Mouse (Mus musculus): ENCODE data around the gene Sart1. TPM values are rescaled to one million over a fixed set of nuclear protein-coding genes. Genes with fewer than 3 reads are reported as not detected.

The Sart1 gene
- polyA plus RNA-seq, 1 experiment from 2014 or later, result 69.1 TPM

GRCm38 (mm10) chr19:5372724-5373123 is 15.8 kb downstream of the Sart1 start:
- H3K9ac ChIP-seq (ENCODE audit: low read length), result no peak overlapping the region
- peaks cover 58% of the 10 kb centered on the region for H3K36me3 ChIP-seq (ENCODE audit: control insufficient read depth, insufficient read depth, low read length)
- H3K27ac ChIP-seq (ENCODE audit: low read depth), result no peak overlapping the region
- no peak overlapping the region for H3K4me3 ChIP-seq (ENCODE audit: low read depth, low read length)
- ATAC-seq (replicated peaks; ENCODE audit: low FRiP score, low TSS enrichment, low read depth), result no peak
- no peak overlapping the region for H3K4me2 ChIP-seq (ENCODE audit: low read length)
- no peaks in the 10 kb centered on the region for H3K9me3 ChIP-seq (ENCODE audit: control insufficient read depth, low read length)
- no peaks in the 10 kb centered on the region for H3K27me3 ChIP-seq (replicated peaks; ENCODE audit: control insufficient read depth, insufficient read depth, low read length)
- 94% methylated on average over 7 of the region's 7 CpGs for WGBS
- DNase-seq (ENCODE audit: low spot score), result no peak
- H3K4me1 ChIP-seq (replicated peaks; ENCODE audit: control insufficient read depth, insufficient read depth, low read length), result peaks cover 8% of the 10 kb centered on the region

- ATAC-seq (replicated peaks; ENCODE audit: low FRiP score, low TSS enrichment, low read depth), result no peak
- no peaks in the 10 kb centered on the region for H3K9me3 ChIP-seq (ENCODE audit: control insufficient read depth, low read length)
- WGBS, result 89% methylated on average over 3 of the region's 3 CpGs
- DNase-seq (ENCODE audit: low spot score), result no peak
- H3K27ac ChIP-seq (ENCODE audit: low read depth), result no peak overlapping the region
- no peak overlapping the region for H3K4me2 ChIP-seq (ENCODE audit: low read length)
- H3K27me3 ChIP-seq (replicated peaks; ENCODE audit: control insufficient read depth, insufficient read depth, low read length), result no peaks in the 10 kb centered on the region
- peaks cover 10% of the 10 kb centered on the region for H3K4me1 ChIP-seq (replicated peaks; ENCODE audit: control insufficient read depth, insufficient read depth, low read length)
- H3K9ac ChIP-seq (ENCODE audit: low read length), result no peak overlapping the region
- no peak overlapping the region for H3K4me3 ChIP-seq (ENCODE audit: low read depth, low read length)
- peaks cover 53% of the 10 kb centered on the region for H3K36me3 ChIP-seq (ENCODE audit: control insufficient read depth, insufficient read depth, low read length)
Observed at GRCm38 (mm10) chr19:5370932-5371331, 17.6 kb downstream of the Sart1 start.

GRCm38 (mm10) chr19:5367455-5367854 is 21.0 kb downstream of the Sart1 start:
- Histone ChIP-seq H3K4me2 (ENCODE audit: low read length) (peak overlapping the region; percentile 69), H3K9me3 (ENCODE audit: control insufficient read depth, low read length) (no peaks in the 10 kb centered on the region), H3K27ac (ENCODE audit: low read depth) (peak overlapping the region; percentile 96), H3K27me3 (replicated peaks; ENCODE audit: control insufficient read depth, insufficient read depth, low read length) (no peaks in the 10 kb centered on the region), H3K4me1 (replicated peaks; ENCODE audit: control insufficient read depth, insufficient read depth, low read length) (peaks cover 17% of the 10 kb centered on the region), H3K4me3 (ENCODE audit: low read depth, low read length) (peak overlapping the region; percentile 100), H3K9ac (ENCODE audit: low read length) (peak overlapping the region; percentile 77), H3K36me3 (ENCODE audit: control insufficient read depth, insufficient read depth, low read length) (peaks cover 62% of the 10 kb centered on the region)
- DNase-seq (ENCODE audit: low spot score) (no peak), ATAC-seq (replicated peaks; ENCODE audit: low FRiP score, low TSS enrichment, low read depth) (no peak)
- 8% methylated on average over 11 of the region's 11 CpGs for WGBS

DNA sequence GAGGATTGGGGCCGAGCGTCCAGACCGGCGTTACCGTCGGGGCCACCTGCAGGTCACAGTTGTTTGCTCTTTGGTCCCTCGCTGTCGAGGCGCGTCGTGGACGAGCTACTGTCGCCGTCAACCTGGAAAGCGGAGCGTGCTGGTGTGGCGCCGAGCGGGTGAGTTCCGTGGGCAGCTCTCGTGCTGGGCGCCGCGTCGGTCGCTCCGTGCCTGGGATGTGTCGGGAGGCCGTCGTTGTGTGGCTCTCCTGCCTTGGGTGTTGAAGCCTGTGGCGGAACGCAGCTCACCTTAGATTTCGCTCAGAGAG is 21.5 kb downstream of the Sart1 start, which contains the start of gene Banf1:
Banf1 (minus strand) TSS at position 116 of the 307 bp plus-strand sequence.
- H3K4me2 ChIP-seq (ENCODE audit: low read length), result peak within 1 kb of the TSS; percentile 69
- H3K36me3 ChIP-seq (ENCODE audit: control insufficient read depth, insufficient read depth, low read length), result peaks cover 58% of the 10 kb centered on the region
- peaks cover 17% of the 10 kb centered on the region for H3K4me1 ChIP-seq (replicated peaks; ENCODE audit: control insufficient read depth, insufficient read depth, low read length)
- H3K27me3 ChIP-seq (replicated peaks; ENCODE audit: control insufficient read depth, insufficient read depth, low read length), result no peaks in the 10 kb centered on the region
- peak within 1 kb of the TSS; percentile 100 for H3K4me3 ChIP-seq (ENCODE audit: low read depth, low read length)
- H3K9ac ChIP-seq (ENCODE audit: low read length), result peak within 1 kb of the TSS; percentile 77
- under 1% methylated on average over 33 of the region's 33 CpGs for WGBS
- DNase-seq (ENCODE audit: low spot score) (no peak), ATAC-seq (replicated peaks; ENCODE audit: low FRiP score, low TSS enrichment, low read depth) (no peak)
- peak within 1 kb of the TSS; percentile 96 for H3K27ac ChIP-seq (ENCODE audit: low read depth)
- no peaks in the 10 kb centered on the region for H3K9me3 ChIP-seq (ENCODE audit: control insufficient read depth, low read length)

DNA sequence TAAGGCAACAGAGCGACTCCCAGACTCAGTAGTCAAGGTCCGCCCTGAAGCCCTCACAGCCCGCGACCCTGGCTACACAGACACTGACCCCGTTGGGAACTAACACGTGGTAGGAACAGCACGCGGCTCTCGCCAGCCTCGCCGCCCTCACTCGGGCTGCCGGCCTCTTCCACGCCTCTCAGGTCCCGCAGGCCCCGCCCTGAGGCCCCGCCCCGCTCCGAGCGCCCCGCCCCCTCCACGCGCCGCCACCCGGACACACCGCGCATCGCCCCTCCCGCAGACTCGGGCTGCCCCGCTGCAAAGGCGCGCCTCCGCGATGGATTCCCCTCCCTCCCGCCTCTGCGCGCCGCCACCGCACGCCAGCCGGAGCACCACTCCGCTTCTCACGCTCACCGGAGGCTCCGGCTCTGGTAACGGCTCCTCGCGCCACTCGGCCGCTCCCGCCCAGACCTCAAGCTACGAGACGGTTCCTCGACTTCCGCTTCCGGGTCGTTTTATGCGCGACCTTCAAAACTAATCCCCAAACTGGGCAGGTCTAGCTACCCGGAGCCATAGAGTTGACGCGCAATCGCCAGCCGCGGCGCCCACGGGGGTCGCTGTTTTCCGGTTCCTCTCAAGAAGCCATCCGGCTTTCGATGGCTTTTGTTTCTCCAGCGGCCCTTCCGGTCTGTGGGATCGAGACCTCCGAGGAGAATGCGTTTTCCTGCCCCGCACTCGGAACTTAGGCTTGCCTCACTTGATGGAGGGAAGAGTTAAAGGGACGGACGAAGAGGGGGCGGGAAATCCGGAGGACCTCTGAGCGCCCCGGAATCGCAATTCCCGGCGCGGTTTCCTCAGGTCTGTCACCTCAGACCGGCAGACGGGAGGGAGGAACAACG is 22.1 kb downstream of the Sart1 start, which contains the start of gene Eif1ad:
Eif1ad (plus strand) TSS at position 567 of the 878 bp plus-strand sequence.
- ATAC-seq (replicated peaks; ENCODE audit: low FRiP score, low TSS enrichment, low read depth) (peak; percentile 96), DNase-seq (ENCODE audit: low spot score) (peak; percentile 99)
- H3K9ac ChIP-seq (ENCODE audit: low read length), result peak within 1 kb of the TSS; percentile 77
- under 1% methylated on average over 70 of the region's 92 CpGs for WGBS
- peaks cover 17% of the 10 kb centered on the region for H3K4me1 ChIP-seq (replicated peaks; ENCODE audit: control insufficient read depth, insufficient read depth, low read length)
- H3K36me3 ChIP-seq (ENCODE audit: control insufficient read depth, insufficient read depth, low read length), result peaks cover 52% of the 10 kb centered on the region
- peak within 1 kb of the TSS; percentile 69 for H3K4me2 ChIP-seq (ENCODE audit: low read length)
- no peaks in the 10 kb centered on the region for H3K9me3 ChIP-seq (ENCODE audit: control insufficient read depth, low read length)
- peak within 1 kb of the TSS; percentile 100 for H3K4me3 ChIP-seq (ENCODE audit: low read depth, low read length)
- no peaks in the 10 kb centered on the region for H3K27me3 ChIP-seq (replicated peaks; ENCODE audit: control insufficient read depth, insufficient read depth, low read length)
- peak within 1 kb of the TSS; percentile 96 for H3K27ac ChIP-seq (ENCODE audit: low read depth)

DNA sequence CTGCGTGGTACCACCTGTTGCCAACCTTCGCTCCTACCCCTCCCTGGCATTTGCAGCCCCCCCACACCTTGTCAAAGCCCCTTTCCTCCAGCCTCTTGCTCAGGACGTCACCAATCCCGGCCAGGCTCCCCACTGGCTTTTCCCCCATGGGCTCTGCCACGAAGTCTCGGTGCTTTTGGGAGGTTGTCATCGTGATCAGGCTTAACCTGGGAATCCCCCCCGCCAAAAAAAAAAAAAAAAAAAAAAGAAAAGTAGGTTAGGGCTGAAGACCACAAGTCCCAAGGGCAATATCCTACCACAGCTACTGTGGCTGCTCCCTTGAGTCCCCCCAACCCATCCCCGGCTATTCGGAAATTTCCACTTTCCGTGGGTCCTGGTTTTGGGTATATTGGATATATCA is 22.8 kb downstream of the Sart1 start:
- peak overlapping the region; percentile 77 for H3K9ac ChIP-seq (ENCODE audit: low read length)
- peaks cover 17% of the 10 kb centered on the region for H3K4me1 ChIP-seq (replicated peaks; ENCODE audit: control insufficient read depth, insufficient read depth, low read length)
- H3K36me3 ChIP-seq (ENCODE audit: control insufficient read depth, insufficient read depth, low read length), result peaks cover 48% of the 10 kb centered on the region
- no peaks in the 10 kb centered on the region for H3K27me3 ChIP-seq (replicated peaks; ENCODE audit: control insufficient read depth, insufficient read depth, low read length)
- no peak overlapping the region for H3K27ac ChIP-seq (ENCODE audit: low read depth)
- DNase-seq (ENCODE audit: low spot score) (no peak), ATAC-seq (replicated peaks; ENCODE audit: low FRiP score, low TSS enrichment, low read depth) (no peak)
- 17% methylated on average over 11 of the region's 11 CpGs for WGBS
- H3K4me3 ChIP-seq (ENCODE audit: low read depth, low read length), result peak overlapping the region; percentile 100
- no peaks in the 10 kb centered on the region for H3K9me3 ChIP-seq (ENCODE audit: control insufficient read depth, low read length)
- peak overlapping the region; percentile 69 for H3K4me2 ChIP-seq (ENCODE audit: low read length)

- Histone ChIP-seq H3K27ac (ENCODE audit: low read depth) (no peak overlapping the region), H3K36me3 (ENCODE audit: control insufficient read depth, insufficient read depth, low read length) (peaks cover 32% of the 10 kb centered on the region), H3K27me3 (replicated peaks; ENCODE audit: control insufficient read depth, insufficient read depth, low read length) (no peaks in the 10 kb centered on the region), H3K9ac (ENCODE audit: low read length) (no peak overlapping the region), H3K4me2 (ENCODE audit: low read length) (no peak overlapping the region), H3K9me3 (ENCODE audit: control insufficient read depth, low read length) (no peaks in the 10 kb centered on the region), H3K4me3 (ENCODE audit: low read depth, low read length) (no peak overlapping the region), H3K4me1 (replicated peaks; ENCODE audit: control insufficient read depth, insufficient read depth, low read length) (peaks cover 17% of the 10 kb centered on the region)
- DNase-seq (ENCODE audit: low spot score) (no peak), ATAC-seq (replicated peaks; ENCODE audit: low FRiP score, low TSS enrichment, low read depth) (no peak)
- 96% methylated on average over 2 of the region's 2 CpGs for WGBS
Observed at GRCm38 (mm10) chr19:5364124-5364523, 24.4 kb downstream of the Sart1 start.

GRCm38 (mm10) chr19:5362186-5362585 is 26.3 kb downstream of the Sart1 start:
- Histone ChIP-seq H3K9ac (ENCODE audit: low read length) (no peak overlapping the region), H3K4me3 (ENCODE audit: low read depth, low read length) (no peak overlapping the region), H3K27ac (ENCODE audit: low read depth) (no peak overlapping the region), H3K27me3 (replicated peaks; ENCODE audit: control insufficient read depth, insufficient read depth, low read length) (no peaks in the 10 kb centered on the region), H3K4me2 (ENCODE audit: low read length) (no peak overlapping the region), H3K36me3 (ENCODE audit: control insufficient read depth, insufficient read depth, low read length) (peaks cover 21% of the 10 kb centered on the region), H3K4me1 (replicated peaks; ENCODE audit: control insufficient read depth, insufficient read depth, low read length) (0 out of 2 replicates have a peak, but pooled peaks cover 7% of the 10 kb centered on the region), H3K9me3 (ENCODE audit: control insufficient read depth, low read length) (no peaks in the 10 kb centered on the region)
- WGBS, result 84% methylated on average over 2 of the region's 2 CpGs
- ATAC-seq (replicated peaks; ENCODE audit: low FRiP score, low TSS enrichment, low read depth) (no peak), DNase-seq (ENCODE audit: low spot score) (no peak)

GRCm38 (mm10) chr19:5356080-5356479 is 32.4 kb downstream of the Sart1 start:
- DNase-seq (ENCODE audit: low spot score), result no peak

More at GRCm38 (mm10) chr19:5356080-5356479, 32.4 kb downstream of the Sart1 start:
- no peaks in the 10 kb centered on the region for H3K27me3 ChIP-seq (replicated peaks; ENCODE audit: control insufficient read depth, insufficient read depth, low read length)
- H3K4me2 ChIP-seq (ENCODE audit: low read length), result no peak overlapping the region
- H3K27ac ChIP-seq (ENCODE audit: low read depth), result no peak overlapping the region
- H3K4me1 ChIP-seq (replicated peaks; ENCODE audit: control insufficient read depth, insufficient read depth, low read length), result no peaks in the 10 kb centered on the region
- no peaks in the 10 kb centered on the region for H3K9me3 ChIP-seq (ENCODE audit: control insufficient read depth, low read length)
- H3K36me3 ChIP-seq (ENCODE audit: control insufficient read depth, insufficient read depth, low read length), result no peaks in the 10 kb centered on the region
- no peak overlapping the region for H3K9ac ChIP-seq (ENCODE audit: low read length)
- WGBS, result no CpG with 5 or more reads among the region's 1 CpGs
- no peak for ATAC-seq (replicated peaks; ENCODE audit: low FRiP score, low TSS enrichment, low read depth)
- no peak overlapping the region for H3K4me3 ChIP-seq (ENCODE audit: low read depth, low read length)
